Mouse (Mus musculus): ENCODE measurements around the gene Atl2.

Atl2 gene

DNA sequence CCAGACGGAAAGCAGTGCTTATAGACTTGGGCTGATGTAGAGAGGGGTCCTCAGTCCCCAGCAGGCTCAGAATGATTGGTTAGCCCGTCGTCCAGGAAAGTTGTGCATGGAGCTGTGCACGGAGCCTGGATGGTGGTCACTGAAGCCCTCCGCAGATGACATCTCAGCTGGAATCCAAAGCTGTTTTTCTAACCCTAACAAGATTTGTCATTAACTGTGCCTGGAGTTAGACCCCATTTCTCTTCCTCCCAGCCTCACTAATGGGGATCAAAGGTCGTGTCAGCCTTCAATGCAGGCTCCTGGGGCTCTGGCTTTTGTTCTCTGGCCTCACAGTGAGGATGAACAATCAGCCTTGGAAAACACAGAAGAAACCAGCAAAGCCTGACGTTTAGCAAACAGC lies 77.9 kb downstream of the Atl2 start:
- DNase-seq (ENCODE audit: low spot score) = no peak

- no peak for DNase-seq (ENCODE audit: low spot score)
These were observed 78.4 kb downstream of the Atl2 start for GRCm38 (mm10) chr17:79817551-79817950.

DNA sequence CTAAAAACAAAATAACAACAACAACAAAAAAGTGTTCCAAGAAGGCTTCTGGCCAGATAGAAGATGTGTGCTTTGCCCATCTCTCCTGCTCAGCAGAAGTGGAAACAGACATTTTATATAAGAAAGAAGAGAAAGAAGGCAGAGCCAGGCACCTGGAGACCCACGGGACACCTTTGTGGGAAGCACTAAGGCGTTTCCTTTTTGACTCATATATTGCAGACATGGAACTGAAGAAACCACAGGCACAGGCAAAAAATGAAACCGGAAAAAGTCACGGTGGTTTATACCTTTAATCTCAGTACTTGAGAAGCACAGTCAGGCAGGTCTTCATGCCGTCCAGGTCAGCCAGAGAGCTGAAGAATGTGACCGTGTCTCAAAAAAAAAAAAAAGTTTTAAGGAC lies 79.0 kb downstream of the Atl2 start:
- peak; percentile 45 for DNase-seq (ENCODE audit: low spot score)

DNA sequence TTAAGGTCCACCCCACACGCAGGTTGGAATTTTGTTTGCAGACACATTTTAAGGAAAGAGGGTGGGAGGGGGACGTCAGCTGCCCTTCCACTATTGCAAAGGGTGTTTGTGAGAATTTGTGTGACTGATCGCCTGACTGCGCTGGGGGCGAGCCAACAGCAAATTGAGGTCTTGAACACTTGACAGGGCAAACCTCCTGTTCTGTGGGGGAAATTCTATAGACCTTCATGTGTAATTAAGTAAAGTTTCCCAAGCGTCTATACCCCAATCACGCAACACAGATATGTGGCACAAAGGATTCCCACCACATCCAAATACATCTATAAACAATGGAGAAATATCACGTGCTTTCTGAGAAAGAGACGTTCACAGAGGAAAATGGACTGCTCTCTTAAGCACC lies 85.5 kb downstream of the Atl2 start:
- no peak for DNase-seq (ENCODE audit: low spot score)

GRCm38 (mm10) chr17:79809491-79810316 lies 86.2 kb downstream of the Atl2 start:
- DNase-seq (ENCODE audit: low spot score) = no peak

GRCm38 (mm10) chr17:79807237-79807930 lies 88.5 kb downstream of the Atl2 start:
- DNase-seq (ENCODE audit: low spot score) = no peak

GRCm38 (mm10) chr17:79804747-79805146 lies 91.2 kb downstream of the Atl2 start:
- DNase-seq (ENCODE audit: low spot score) = no peak

DNA sequence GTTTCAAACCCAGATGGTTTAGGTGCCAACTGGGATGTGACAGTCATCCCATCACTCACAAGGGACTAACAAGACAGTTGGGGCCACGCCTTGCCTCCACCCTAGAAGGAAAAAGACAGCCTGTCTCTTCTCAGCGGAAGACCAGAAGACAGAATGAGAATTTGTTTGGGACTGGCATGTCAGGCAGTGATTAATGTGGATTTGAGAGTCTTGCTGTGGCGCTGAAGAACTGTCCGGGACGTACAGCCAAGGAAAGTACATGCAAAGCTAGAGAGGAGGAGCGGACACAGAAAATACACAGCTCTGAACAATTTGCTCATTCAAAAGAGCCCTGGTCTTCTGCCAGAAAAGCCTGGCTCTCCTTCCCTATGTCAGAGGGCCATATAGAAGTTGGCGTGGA lies 93.9 kb downstream of the Atl2 start:
- DNase-seq (ENCODE audit: low spot score) = no peak

DNA sequence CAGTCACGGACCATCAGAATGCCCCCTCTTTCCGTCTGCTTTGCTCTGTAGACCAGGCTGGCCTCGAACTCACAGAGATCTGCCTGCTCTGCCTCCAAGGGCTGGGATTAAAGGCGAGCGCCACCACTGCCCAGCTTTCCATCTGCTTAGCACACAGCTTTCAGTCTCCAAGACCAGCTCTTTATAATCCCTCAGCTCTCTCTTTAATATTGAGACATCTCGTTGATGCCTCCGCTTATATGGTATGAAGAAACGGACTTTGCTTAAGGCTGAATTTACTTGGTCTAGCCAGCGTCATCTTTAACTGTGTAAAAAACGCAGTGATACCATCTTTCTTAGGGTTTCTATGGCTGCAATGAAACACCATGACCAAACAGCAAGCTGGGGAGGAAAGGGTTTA lies 97.1 kb downstream of the Atl2 start:
- DNase-seq (ENCODE audit: low spot score) = no peak

All from T-cell, adult 2 months (primary cell).